Mouse (Mus musculus) heart, embryonic 12.5 days (tissue): Measurements from ENCODE around the gene Wdr91. TPM values are rescaled to one million over a fixed set of nuclear protein-coding genes. Genes with fewer than 3 reads are reported as not detected.

ENCODE experiments used
- ATAC-seq: fragments of 200-750 bp; cut with Nextera tagmentation; 2 replicates; pipeline ENCODE4 v1.8.0; 2017; ENCODE audit warnings: moderate TSS enrichment, moderate library complexity; ENCODE audit not compliant: insufficient number of reproducible peaks, low FRiP score
- H3K27ac ChIP-seq: fragments of 300-500 bp; sonication (generic); 2 replicates; pipeline ENCODE4 v1.5.1; 2016; ENCODE audit warnings: mild to moderate bottlenecking, moderate library complexity; ENCODE audit not compliant: poor library complexity, severe bottlenecking
- H3K27me3 ChIP-seq: fragments of 300-500 bp; sonication (generic); replicated peaks from 2 replicates; pipeline ENCODE4 v1.6.1; 2016; ENCODE audit warnings: mild to moderate bottlenecking, moderate library complexity
- H3K36me3 ChIP-seq: fragments of 300-500 bp; sonication (generic); 2 replicates; pipeline ENCODE4 v1.6.1; 2016; ENCODE audit warnings: mild to moderate bottlenecking, moderate library complexity
- H3K4me1 ChIP-seq: fragments of 300-500 bp; sonication (generic); replicated peaks from 2 replicates; pipeline ENCODE4 v1.6.1; 2016; ENCODE audit warnings: mild to moderate bottlenecking
- H3K4me2 ChIP-seq: fragments of 300-500 bp; sonication (generic); 2 replicates; pipeline ENCODE4 v1.6.1; 2016; ENCODE audit warnings: mild to moderate bottlenecking, moderate library complexity
- H3K4me3 ChIP-seq: fragments of 300-500 bp; sonication (generic); 2 replicates; pipeline ENCODE4 v1.5.1; 2016; ENCODE audit warnings: mild to moderate bottlenecking
- H3K9ac ChIP-seq: fragments of 300-500 bp; sonication (generic); 2 replicates; pipeline ENCODE4 v1.6.1; 2016; ENCODE audit warnings: mild to moderate bottlenecking, moderate library complexity
- H3K9me3 ChIP-seq: fragments of 300-500 bp; sonication (generic); replicated peaks from 2 replicates; pipeline ENCODE4 v1.6.1; 2016; ENCODE audit warnings: mild to moderate bottlenecking, moderate library complexity
- WGBS: fragments of 180-500 bp; shearing (Covaris S2); methylation state at CpG from one replicate; pipeline ENCODE4 v1.1.7; 2016; 5-methylcytosine and 5-hydroxymethylcytosine counted together
- polyA plus RNA-seq: library from polyadenylated mRNA; unstranded; fragments of >200 nt; fragmentation: Nextera tagmentation; extraction: Ambion mirVana; gene quantifications from 2 replicates; pipeline ENCODE4 v1.2.1, GENCODE M21; 2016

The Wdr91 gene
- polyA plus RNA-seq, 1 experiment from 2014 or later: 10.7 TPM

DNA sequence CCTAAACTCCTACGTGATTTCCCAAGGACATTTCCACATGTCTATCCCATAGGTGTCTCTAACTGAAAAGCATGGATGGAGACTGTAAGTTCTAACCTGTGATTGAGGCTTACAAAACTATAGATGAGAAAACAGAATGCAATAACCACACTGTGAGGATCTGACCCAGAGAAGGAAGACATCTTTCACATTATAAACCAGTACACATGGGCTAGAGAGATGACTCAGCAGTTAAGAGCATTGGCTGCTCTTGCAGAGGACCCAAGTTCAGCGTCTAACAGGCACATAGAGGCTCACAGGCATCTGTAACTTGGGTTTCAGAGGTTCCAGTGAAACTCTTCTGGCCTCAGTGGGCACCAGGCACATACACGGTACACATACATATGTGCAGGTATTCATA lies 3.8 kb upstream of the Wdr91 start:
- no peak overlapping the region for H3K4me2 ChIP-seq
- H3K36me3 ChIP-seq: no peaks in the 10 kb centered on the region
- no peak overlapping the region for H3K27ac ChIP-seq
- H3K9ac ChIP-seq: no peak overlapping the region
- H3K4me3 ChIP-seq: no peak overlapping the region
- no peak for ATAC-seq
- no peaks in the 10 kb centered on the region for H3K27me3 ChIP-seq
- WGBS: 83% methylated on average over 3 of the region's 3 CpGs
- peaks cover 17% of the 10 kb centered on the region for H3K4me1 ChIP-seq
- H3K9me3 ChIP-seq: no peaks in the 10 kb centered on the region

DNA sequence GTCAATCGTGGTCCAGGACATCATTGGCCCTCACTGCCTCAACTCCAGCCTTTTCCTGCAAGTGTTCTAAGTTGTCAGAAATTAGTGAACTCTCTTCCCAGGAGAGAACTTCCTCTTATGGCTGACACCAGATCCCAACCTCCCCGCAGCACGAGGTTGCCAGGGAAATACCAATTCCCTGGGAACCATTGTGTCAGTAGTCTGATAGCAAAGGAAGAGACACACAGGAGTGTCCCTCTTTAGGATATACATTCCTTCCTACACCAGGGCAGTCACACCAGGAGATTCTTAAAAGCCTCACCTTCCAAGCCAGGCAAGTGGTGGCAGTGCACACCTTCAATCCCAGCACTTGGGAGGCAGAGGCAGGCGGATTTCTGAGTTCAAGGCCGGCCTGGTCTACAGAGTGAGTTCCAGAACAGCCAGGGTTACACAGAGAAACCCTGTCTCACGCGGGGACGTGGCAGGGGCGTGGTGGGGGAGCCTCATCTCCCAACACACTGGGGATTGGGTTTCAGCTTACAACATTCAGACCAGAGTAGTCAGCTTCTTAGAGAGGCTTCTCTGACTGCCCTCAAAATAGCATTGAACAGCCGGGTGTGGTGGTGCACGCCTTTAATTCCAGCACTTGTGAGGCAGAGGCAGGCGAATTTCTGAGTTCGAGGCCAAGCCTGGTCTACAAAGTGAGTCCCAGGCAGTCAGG lies 2.8 kb upstream of the Wdr91 start:
- Histone ChIP-seq H3K36me3 (no peaks in the 10 kb centered on the region), H3K4me2 (no peak overlapping the region), H3K27ac (no peak overlapping the region), H3K4me3 (no peak overlapping the region), H3K9me3 (no peaks in the 10 kb centered on the region), H3K27me3 (no peaks in the 10 kb centered on the region), H3K9ac (no peak overlapping the region), H3K4me1 (peaks cover 21% of the 10 kb centered on the region)
- 79% methylated on average over 13 of the region's 13 CpGs for WGBS
- no peak for ATAC-seq

DNA sequence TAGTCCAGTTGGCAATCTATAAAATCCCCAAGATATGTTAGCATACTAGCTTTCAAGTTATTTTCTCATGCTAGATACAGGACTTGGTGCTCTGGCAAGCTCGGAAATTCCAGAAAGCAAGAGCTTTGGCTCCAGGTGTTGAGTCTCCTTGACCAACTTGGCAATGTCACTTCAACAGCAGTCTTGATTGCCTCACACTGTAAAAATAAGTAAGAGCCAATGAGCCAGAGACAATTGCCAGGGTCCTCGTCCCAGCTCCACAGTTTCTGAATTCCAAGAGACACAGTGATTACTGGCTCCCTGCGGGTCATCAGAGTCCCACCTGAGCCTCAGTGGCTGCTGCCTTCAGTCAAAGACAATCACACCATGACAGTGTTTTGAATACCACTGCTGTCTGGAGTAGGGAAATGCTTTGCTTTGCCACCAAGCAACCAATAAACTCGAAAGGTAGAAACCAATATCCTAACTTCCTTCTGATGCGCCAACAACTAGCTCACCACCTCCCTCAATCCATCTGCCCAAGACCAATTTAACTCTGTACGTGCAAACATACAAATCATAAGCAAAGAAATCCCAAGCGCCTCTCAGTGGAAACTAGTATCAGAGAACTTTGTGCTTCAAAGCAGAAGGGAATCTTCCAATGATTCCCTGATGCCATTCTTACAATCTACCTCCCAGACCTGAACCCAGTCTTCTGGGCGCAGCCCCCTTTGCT lies 888 bp downstream of the Wdr91 start:
- Histone ChIP-seq H3K9me3 (no peaks in the 10 kb centered on the region), H3K4me2 (peak overlapping the region; percentile 88), H3K9ac (peak overlapping the region; percentile 83), H3K27me3 (no peaks in the 10 kb centered on the region), H3K4me3 (peak overlapping the region; percentile 86), H3K4me1 (peaks cover 26% of the 10 kb centered on the region), H3K36me3 (peaks cover 33% of the 10 kb centered on the region), H3K27ac (peak overlapping the region; percentile 85)
- no peak for ATAC-seq
- 43% methylated on average over 8 of the region's 8 CpGs for WGBS

DNA sequence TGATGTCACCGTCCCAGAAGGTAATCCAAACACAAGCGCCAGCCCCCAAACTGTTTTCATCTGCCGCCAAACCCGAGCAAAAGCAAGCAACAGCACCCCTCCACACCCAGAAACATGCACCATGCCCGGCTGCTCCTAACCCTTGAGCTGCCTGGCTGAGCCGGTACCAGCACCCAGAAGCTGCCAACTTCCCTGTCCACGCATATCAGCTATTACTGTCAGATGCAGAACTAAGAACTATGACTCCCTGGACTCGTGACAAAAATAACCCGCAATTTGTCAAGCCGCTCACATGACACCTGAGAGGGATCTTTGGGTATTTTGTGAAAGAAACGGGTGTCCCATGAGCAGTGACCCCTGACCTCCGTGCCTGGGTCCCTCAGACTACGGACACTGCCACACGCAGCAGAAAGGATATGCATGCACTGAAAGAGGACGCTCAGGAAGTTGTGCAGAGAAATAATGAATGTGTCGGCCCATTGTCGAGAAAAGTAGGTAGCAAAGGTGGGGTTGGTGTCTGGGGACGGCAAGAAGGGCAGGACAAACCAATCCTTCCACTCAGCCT lies 2.9 kb downstream of the Wdr91 start:
- no peak overlapping the region for H3K4me3 ChIP-seq
- H3K27ac ChIP-seq: peak overlapping the region; percentile 7; the same call in 1 of the 2 replicates
- WGBS: 78% methylated on average over 18 of the region's 18 CpGs
- no peaks in the 10 kb centered on the region for H3K27me3 ChIP-seq
- no peak for ATAC-seq
- H3K9ac ChIP-seq: 0 out of 2 replicates have a peak overlapping the region, but pooled peaks have one; percentile 5
- no peaks in the 10 kb centered on the region for H3K9me3 ChIP-seq
- H3K4me2 ChIP-seq: 0 out of 2 replicates have a peak overlapping the region, but pooled peaks have one; percentile 4
- H3K4me1 ChIP-seq: peaks cover 46% of the 10 kb centered on the region
- peaks cover 36% of the 10 kb centered on the region for H3K36me3 ChIP-seq

DNA sequence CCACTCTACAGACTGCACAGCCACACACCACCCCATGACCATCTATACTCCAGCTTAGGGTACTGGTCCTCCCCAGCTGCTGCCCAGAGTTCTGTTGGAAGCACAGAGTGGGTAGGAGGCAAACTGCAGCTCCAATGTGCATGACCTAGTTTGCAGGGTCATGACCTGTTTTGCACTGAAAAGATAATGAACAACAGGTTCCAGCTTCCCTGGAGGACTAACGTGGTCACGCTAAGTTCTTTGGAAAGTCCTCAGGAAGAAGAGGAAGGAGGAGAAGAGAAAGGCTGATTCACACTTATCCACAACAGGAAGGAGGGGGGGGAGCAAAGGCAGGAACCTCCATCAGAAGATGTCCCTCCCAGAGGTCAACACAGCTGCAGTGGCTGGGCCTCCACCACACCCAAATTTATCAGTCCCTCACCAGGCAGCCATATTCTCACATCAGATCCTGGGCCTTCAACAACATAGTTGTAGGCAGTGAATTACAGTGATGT lies 3.5 kb downstream of the Wdr91 start:
- no peaks in the 10 kb centered on the region for H3K27me3 ChIP-seq
- H3K4me2 ChIP-seq: no peak overlapping the region
- ATAC-seq: peak; percentile 54
- H3K4me3 ChIP-seq: no peak overlapping the region
- 62% methylated on average over 2 of the region's 2 CpGs for WGBS
- H3K9ac ChIP-seq: 0 out of 2 replicates have a peak overlapping the region, but pooled peaks have one; percentile 23
- H3K27ac ChIP-seq: 0 out of 2 replicates have a peak overlapping the region, but pooled peaks have one; percentile 12
- peaks cover 36% of the 10 kb centered on the region for H3K36me3 ChIP-seq
- peaks cover 52% of the 10 kb centered on the region for H3K4me1 ChIP-seq
- H3K9me3 ChIP-seq: no peaks in the 10 kb centered on the region

DNA sequence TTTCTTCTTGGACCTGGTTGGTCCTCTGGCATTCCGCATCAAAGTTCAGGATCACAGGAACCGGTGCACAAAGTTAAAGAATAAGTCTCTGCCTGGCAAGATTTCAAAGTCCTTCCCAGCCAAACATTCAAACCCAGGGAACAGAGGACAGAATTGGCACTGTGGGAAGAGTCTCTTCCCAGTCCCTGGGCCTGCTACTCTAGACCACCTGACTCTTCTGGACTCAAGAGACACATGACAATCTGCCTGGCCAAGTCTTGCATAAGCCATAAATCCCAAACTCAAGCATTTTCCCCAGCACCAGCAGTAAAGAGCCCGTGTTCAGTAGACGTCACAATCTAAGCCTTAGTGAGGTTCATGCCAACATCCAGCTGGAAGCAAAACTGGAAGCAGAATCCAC lies 4.0 kb downstream of the Wdr91 start:
- Histone ChIP-seq H3K36me3 (peaks cover 36% of the 10 kb centered on the region), H3K27me3 (no peaks in the 10 kb centered on the region), H3K9ac (no peak overlapping the region), H3K4me3 (no peak overlapping the region), H3K4me1 (peaks cover 57% of the 10 kb centered on the region), H3K4me2 (no peak overlapping the region), H3K27ac (0 out of 2 replicates have a peak overlapping the region, but pooled peaks have one; percentile 12), H3K9me3 (no peaks in the 10 kb centered on the region)
- WGBS: 94% methylated on average over 4 of the region's 4 CpGs
- no peak for ATAC-seq

DNA sequence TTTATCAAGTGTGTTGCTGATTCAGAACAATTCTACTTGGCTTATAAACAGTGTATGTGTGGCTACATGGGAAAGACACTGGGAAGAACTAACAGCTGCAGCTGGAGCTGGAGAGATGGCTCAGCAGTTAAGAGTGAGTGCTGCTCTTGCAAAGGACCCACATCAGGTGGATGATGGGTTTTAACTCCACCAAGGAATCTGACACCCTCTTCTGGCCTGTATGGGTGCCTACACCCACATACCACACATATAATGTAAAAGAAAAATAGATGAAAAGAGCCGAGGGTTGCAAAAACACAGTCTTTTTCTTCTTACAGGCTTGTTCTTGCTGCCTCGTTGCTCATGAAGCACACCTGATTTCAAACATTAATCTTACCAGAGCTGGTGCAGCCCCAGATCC lies 4.6 kb downstream of the Wdr91 start:
- no peak for ATAC-seq
- 76% methylated on average over 2 of the region's 2 CpGs for WGBS
- no peak overlapping the region for H3K4me3 ChIP-seq
- H3K4me1 ChIP-seq: peaks cover 62% of the 10 kb centered on the region
- H3K4me2 ChIP-seq: no peak overlapping the region
- no peak overlapping the region for H3K9ac ChIP-seq
- H3K36me3 ChIP-seq: peaks cover 40% of the 10 kb centered on the region
- no peaks in the 10 kb centered on the region for H3K9me3 ChIP-seq
- H3K27ac ChIP-seq: no peak overlapping the region
- no peaks in the 10 kb centered on the region for H3K27me3 ChIP-seq

DNA sequence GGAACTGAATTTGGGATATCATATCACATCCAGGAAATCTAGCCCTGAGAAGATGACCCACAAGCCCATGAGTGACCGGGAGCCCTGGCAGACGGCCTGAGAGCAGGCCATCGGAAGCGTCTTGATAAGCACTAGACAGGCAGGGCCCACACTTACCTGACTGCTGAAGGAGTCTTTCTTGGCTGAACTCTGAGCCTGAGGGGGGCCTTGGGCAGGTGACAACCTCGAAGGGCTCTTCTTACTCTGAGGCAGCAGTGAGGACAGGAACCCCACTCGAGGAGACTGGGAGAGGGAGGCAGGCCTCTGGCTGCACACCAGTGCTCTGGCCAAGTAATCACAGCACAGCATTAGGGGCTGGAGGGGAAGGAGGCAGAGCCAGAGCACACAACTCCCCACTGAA lies 6.3 kb downstream of the Wdr91 start:
- 37% methylated on average over 6 of the region's 6 CpGs for WGBS
- Histone ChIP-seq H3K36me3 (peaks cover 48% of the 10 kb centered on the region), H3K9me3 (no peaks in the 10 kb centered on the region), H3K27ac (peak overlapping the region; percentile 57), H3K27me3 (no peaks in the 10 kb centered on the region), H3K4me3 (no peak overlapping the region), H3K4me2 (peak overlapping the region; percentile 35), H3K4me1 (peaks cover 70% of the 10 kb centered on the region), H3K9ac (peak overlapping the region; percentile 48)
- ATAC-seq: no peak

DNA sequence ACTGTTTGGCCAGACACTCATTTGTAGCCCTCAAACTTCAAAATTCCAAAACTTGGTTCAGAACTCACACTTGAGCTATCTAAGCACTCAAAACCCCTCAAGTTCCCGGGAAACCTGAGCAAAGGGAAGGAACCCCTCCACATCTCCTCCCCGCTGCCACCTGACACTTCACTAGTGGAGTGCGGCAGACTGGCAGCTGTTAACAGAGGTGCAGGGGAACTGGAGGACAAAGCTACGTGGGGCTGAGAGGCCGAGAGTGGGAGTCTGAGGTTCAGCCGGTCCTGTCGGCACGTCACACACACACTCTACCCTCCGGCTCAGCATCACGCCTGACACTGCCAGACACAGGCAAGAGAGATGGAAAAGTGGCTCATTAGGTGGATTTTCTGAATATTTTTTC lies 6.8 kb downstream of the Wdr91 start:
- peaks cover 73% of the 10 kb centered on the region for H3K4me1 ChIP-seq
- H3K27ac ChIP-seq: peak overlapping the region; percentile 57

DNA sequence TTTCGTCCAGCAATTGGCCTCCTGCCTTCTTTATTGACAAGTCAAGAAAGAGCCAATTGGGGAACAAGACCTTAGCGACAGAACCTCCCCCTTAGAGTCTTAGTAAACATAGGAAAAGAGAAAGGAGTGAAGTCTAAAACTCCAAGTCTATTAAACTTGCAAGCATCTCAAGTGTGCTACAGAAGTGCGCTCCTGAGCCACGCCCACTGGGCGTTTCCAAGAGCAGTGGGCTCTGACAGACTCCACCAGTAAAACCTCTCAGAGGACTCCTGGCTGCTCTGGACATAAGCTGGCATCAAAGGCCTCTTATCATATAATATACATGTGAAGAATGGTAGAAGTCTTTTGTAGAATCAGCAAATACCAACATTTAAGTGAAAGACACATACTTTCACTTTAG lies 7.2 kb downstream of the Wdr91 start:
- ATAC-seq: no peak
- peaks cover 73% of the 10 kb centered on the region for H3K4me1 ChIP-seq
- no peak overlapping the region for H3K4me2 ChIP-seq

More for the DNA sequence above, 6.8 kb downstream of the Wdr91 start:
- Histone ChIP-seq H3K9ac (peak overlapping the region; percentile 48; the same call in 1 of the 2 replicates), H3K4me2 (peak overlapping the region; percentile 35), H3K4me3 (no peak overlapping the region), H3K9me3 (no peaks in the 10 kb centered on the region), H3K36me3 (peaks cover 48% of the 10 kb centered on the region), H3K27me3 (no peaks in the 10 kb centered on the region)
- ATAC-seq: no peak
- WGBS: 45% methylated on average over 10 of the region's 10 CpGs

DNA sequence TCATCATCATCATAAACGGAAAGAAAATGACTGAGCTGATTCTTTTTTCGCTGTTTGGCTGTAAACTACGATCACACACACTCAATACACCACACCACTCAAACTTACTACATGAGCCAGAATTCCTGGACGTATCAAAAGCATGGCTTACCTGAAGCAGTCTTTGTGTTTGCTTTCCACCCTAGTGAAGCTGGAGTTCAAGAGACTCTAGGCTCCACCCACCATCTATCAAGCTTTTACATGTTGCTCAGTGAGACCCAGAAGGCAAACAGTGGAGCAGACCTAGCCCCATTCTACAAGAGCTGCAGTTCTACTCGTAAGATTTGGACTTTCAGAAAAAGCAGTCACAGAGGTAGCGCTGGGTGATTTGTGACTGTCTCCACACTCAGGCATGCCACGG lies 8.1 kb downstream of the Wdr91 start:
- peaks cover 49% of the 10 kb centered on the region for H3K36me3 ChIP-seq
- 74% methylated on average over 7 of the region's 7 CpGs for WGBS
- peak overlapping the region; percentile 57 for H3K27ac ChIP-seq
- H3K4me3 ChIP-seq: no peak overlapping the region
- H3K4me2 ChIP-seq: peak overlapping the region; percentile 36
- H3K4me1 ChIP-seq: peaks cover 68% of the 10 kb centered on the region
- H3K9ac ChIP-seq: no peak overlapping the region
- no peak for ATAC-seq
- no peaks in the 10 kb centered on the region for H3K27me3 ChIP-seq
- H3K9me3 ChIP-seq: no peaks in the 10 kb centered on the region

More for the DNA sequence above, 7.2 kb downstream of the Wdr91 start:
- Histone ChIP-seq H3K9ac (no peak overlapping the region), H3K27ac (peak overlapping the region; percentile 57), H3K4me3 (no peak overlapping the region), H3K27me3 (no peaks in the 10 kb centered on the region), H3K36me3 (peaks cover 49% of the 10 kb centered on the region), H3K9me3 (no peaks in the 10 kb centered on the region)
- WGBS: 79% methylated on average over 5 of the region's 5 CpGs
